Mouse (Mus musculus): ENCODE results near the gene Sycn. TPM values are rescaled to one million over a fixed set of nuclear protein-coding genes. Genes with fewer than 3 reads are reported as not detected.
"Not testable (repeated sequence)": the region's sequence is repeated elsewhere in the genome, so short reads cannot be mapped to it uniquely, and the experiment has no call there.

Gene Sycn
- polyA plus RNA-seq, 1 experiment, result not detected

DNA sequence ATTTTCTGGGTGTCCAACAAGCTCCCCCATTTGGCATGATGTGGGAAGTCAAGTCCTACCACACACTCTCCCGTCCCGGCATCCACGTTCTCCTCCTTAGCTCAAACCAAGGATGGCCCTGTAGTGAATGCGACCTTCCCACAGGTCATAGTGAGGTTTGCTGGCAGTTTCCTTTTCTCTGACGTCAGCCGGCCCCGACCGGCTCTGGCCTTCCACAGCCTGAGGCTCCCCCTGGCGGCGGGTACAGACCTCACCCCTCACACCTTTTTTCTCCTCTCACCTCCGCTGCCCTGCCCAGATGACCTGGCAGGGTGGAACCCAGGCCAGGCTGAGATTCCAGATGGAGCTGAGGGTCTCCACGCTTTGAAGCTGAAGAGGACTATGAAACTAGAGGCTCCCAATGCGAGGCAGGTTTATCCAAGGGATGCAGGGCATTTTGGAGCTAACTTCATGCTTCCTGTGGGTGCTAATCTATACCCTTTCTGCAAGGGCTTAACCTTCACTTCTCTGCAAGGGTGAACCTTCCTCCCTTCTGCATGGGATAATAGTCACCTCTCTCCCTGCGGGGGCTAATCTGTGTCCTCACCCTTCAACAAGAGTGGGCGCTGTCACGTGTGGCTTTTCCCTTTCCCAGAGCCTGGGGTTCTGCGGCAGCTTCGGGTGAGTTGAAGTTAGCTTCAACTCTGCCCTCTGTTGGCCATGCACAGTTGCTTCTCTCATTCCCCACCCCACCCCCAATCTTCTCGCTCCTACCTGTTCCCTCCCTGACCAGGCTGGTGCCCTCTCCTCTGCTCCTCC is 12.6 kb upstream of the Sycn start:
- H3K4me3 ChIP-seq (replicated peaks; ENCODE audit: control insufficient read depth, low read depth, low read length), result no peak overlapping the region
- H3K27ac ChIP-seq (ENCODE audit: control insufficient read depth, insufficient read depth, low read depth, low read length, poor library complexity), result no peak overlapping the region
- TF ChIP-seq POLR2A (IDR thresholded peaks at IDR 0.05; ENCODE audit: borderline replicate concordance, control insufficient read depth, low read depth, low read length) (no peak), CTCF (IDR thresholded peaks at IDR 0.05; ENCODE audit: control insufficient read depth, insufficient read depth, low read length) (peak; percentile 86)
- WGBS, result 1% methylated on average over 19 of the region's 19 CpGs
- H3K4me1 ChIP-seq (ENCODE audit: control insufficient read depth, insufficient read depth, low read length), result no peaks in the 10 kb centered on the region; the same call in 1 of the 2 replicates

DNA sequence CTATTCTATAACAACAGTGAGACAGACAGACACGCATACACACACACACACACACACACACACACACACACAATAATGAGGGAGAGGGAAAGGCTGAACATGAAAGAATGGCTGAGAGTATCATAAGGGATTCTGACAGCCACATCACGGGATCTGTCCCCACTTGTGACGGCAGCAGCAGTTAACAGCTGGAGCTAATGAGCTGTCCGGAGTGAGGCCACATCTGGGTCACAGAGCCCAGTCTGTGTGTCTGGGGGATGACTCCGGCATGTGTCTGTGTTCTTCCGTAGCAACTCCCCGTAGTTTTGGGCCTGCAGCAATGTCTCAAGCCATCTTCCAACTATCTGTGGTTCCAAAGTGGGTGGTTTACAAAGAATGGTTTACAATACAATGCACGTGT is 8.7 kb upstream of the Sycn start:
- TF ChIP-seq CTCF (IDR thresholded peaks at IDR 0.05; ENCODE audit: control insufficient read depth, insufficient read depth, low read length) (no peak), POLR2A (IDR thresholded peaks at IDR 0.05; ENCODE audit: borderline replicate concordance, control insufficient read depth, low read depth, low read length) (no peak)
- WGBS, result 81% methylated on average over 8 of the region's 8 CpGs
- Histone ChIP-seq H3K4me1 (ENCODE audit: control insufficient read depth, insufficient read depth, low read length) (no peaks in the 10 kb centered on the region; the same call in 1 of the 2 replicates), H3K4me3 (replicated peaks; ENCODE audit: control insufficient read depth, low read depth, low read length) (no peak overlapping the region), H3K27ac (ENCODE audit: control insufficient read depth, insufficient read depth, low read depth, low read length, poor library complexity) (no peak overlapping the region)

DNA sequence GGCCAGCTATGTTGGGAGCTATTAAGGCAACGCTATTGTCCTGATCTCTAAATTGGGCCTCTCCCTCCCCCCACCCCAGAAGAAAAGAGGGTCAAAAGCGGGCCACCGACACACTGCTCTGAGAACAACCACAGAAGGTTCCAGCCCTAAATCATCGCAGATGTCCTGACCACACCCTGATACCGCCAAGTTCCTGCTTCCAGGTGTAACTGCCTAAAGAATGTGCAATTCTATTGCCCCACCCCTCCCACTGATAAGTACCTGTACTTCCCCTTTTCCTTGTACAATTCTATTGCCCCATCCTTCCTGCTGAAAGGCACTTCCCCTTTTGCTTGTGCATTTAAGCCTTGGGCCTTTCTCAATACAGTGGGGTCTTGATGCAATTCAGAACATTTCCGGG is 1.8 kb upstream of the Sycn start:
- WGBS, result 72% methylated on average over 6 of the region's 6 CpGs
- not testable (repeated sequence) for H3K4me3 ChIP-seq (replicated peaks; ENCODE audit: control insufficient read depth, low read depth, low read length); H3K27ac ChIP-seq (ENCODE audit: control insufficient read depth, insufficient read depth, low read depth, low read length, poor library complexity); H3K4me1 ChIP-seq (ENCODE audit: control insufficient read depth, insufficient read depth, low read length)

DNA sequence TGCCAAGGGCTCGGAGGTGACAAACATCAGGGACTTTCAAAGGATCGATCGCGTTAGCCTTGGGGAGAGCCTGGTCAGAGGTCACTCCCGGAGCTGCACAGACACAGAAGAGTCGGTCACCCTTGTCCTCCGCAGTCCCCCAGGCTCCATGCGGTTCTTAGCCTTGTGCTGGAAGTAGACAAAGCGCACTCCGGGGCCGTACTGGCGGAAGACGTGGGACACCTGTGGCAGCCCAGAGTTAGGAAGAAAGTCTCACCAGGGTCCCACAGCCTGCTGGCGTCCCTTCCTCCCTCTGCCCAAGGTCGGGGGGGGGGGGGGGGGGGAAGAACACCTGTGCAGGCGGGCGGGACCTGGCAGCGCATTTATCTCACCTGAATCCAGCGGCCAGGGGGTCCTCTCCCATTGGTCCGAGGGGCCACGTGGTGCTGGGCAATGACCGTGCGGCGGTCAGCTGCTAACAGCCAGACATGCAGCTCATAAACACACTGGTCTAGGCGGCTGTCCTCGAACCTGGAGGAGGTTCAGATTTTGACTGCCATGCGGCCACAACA is 3.4 kb downstream of the Sycn start:
- 33% methylated on average over 26 of the region's 27 CpGs for WGBS
- H3K4me3 ChIP-seq (replicated peaks; ENCODE audit: control insufficient read depth, low read depth, low read length), result no peak overlapping the region
- peaks cover 2% of the 10 kb centered on the region for H3K4me1 ChIP-seq (ENCODE audit: control insufficient read depth, insufficient read depth, low read length)
- TF ChIP-seq CTCF (IDR thresholded peaks at IDR 0.05; ENCODE audit: control insufficient read depth, insufficient read depth, low read length) (no peak), POLR2A (IDR thresholded peaks at IDR 0.05; ENCODE audit: borderline replicate concordance, control insufficient read depth, low read depth, low read length) (no peak)
- H3K27ac ChIP-seq (ENCODE audit: control insufficient read depth, insufficient read depth, low read depth, low read length, poor library complexity), result no peak overlapping the region

DNA sequence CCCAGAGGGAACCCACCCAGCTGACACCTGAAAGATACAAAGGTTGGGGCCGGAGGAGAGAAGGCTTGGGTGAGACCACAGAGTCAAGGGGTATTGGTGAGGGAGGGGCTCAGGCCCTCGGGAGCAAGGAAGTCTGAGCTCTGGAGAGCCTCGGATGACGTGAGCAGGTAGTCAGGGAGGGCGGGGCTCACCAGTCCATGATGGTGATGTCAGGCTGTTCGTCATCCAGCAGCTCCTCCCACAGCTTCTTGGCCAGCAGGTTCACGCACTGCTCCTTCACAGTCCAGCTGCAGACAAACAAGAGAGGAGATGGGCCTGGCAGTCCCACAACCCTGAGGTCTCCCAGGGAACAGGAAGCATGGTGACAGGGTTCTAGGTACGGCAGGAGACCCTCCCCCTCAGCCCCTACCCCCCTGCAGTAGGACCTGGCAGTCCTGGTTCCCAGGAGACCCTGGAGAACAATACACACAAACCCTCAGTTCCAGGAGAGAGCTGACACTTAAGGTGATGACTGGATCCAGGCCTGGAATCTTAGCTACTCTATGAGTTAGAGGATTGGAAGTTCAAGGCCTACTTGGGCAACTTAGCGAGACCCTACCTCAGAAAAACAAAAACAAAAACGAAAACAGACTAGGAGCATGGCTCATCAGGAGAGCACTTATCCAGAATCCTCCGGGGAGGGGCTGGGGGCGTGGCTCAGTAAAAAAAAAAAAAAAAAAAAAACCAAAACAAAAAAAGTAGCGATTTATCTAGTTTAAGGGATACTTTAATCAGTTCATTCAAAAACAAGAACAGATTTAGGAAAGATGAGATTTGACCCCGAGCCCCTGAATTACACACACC is 4.6 kb downstream of the Sycn start:
- Histone ChIP-seq H3K4me3 (replicated peaks; ENCODE audit: control insufficient read depth, low read depth, low read length) (no peak overlapping the region), H3K27ac (ENCODE audit: control insufficient read depth, insufficient read depth, low read depth, low read length, poor library complexity) (no peak overlapping the region), H3K4me1 (ENCODE audit: control insufficient read depth, insufficient read depth, low read length) (peaks cover 2% of the 10 kb centered on the region)
- no peak for TF ChIP-seq POLR2A (IDR thresholded peaks at IDR 0.05; ENCODE audit: borderline replicate concordance, control insufficient read depth, low read depth, low read length)
- no peak for TF ChIP-seq CTCF (IDR thresholded peaks at IDR 0.05; ENCODE audit: control insufficient read depth, insufficient read depth, low read length)
- WGBS, result 42% methylated on average over 14 of the region's 14 CpGs

DNA sequence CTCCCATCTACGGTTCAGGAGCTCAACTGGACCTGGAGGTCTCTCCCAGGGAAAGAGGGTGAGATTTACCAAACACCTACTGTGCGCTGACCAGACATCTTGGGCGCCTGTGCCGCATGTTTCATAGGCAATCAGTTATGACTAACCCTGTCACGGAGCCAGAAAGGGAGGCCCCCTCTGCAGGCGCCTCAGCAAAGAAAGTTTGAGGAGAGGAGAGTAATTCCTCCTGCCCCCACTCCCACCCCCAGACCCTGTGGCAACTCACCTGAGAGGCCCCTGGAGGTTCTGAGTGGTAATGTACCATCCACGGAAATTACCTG is 5.2 kb downstream of the Sycn start:
- Histone ChIP-seq H3K27ac (ENCODE audit: control insufficient read depth, insufficient read depth, low read depth, low read length, poor library complexity) (no peak overlapping the region), H3K4me1 (ENCODE audit: control insufficient read depth, insufficient read depth, low read length) (peaks cover 2% of the 10 kb centered on the region), H3K4me3 (replicated peaks; ENCODE audit: control insufficient read depth, low read depth, low read length) (no peak overlapping the region)
- WGBS, result 46% methylated on average over 7 of the region's 7 CpGs
- TF ChIP-seq CTCF (IDR thresholded peaks at IDR 0.05; ENCODE audit: control insufficient read depth, insufficient read depth, low read length) (no peak), POLR2A (IDR thresholded peaks at IDR 0.05; ENCODE audit: borderline replicate concordance, control insufficient read depth, low read depth, low read length) (no peak)

DNA sequence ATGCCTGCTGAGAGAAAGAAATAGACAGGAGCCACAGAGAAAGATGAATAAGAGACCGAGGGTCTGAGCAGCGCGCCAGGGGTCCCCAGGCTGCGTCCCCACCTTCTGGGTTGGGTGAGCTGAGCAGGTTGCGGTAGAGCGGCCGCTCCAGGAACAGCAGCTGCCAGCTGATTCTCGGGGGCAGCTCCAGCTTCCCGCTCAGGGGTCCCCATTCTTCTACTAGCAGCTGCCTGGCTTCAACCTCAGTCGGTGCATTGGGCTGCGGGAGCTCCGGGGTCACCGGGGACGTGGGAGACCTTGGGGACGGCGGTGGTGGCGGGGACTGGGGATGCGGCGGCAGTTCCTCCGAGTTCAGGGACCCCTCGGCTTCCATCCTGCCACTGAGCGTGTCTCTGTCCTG is 6.0 kb downstream of the Sycn start:
- WGBS, result 2% methylated on average over 22 of the region's 22 CpGs
- no peak overlapping the region for H3K4me3 ChIP-seq (replicated peaks; ENCODE audit: control insufficient read depth, low read depth, low read length)
- TF ChIP-seq CTCF (IDR thresholded peaks at IDR 0.05; ENCODE audit: control insufficient read depth, insufficient read depth, low read length), result no peak
- TF ChIP-seq POLR2A (IDR thresholded peaks at IDR 0.05; ENCODE audit: borderline replicate concordance, control insufficient read depth, low read depth, low read length), result no peak
- H3K27ac ChIP-seq (ENCODE audit: control insufficient read depth, insufficient read depth, low read depth, low read length, poor library complexity), result no peak overlapping the region; the same call in 1 of the 2 replicates
- H3K4me1 ChIP-seq (ENCODE audit: control insufficient read depth, insufficient read depth, low read length), result peaks cover 2% of the 10 kb centered on the region

DNA sequence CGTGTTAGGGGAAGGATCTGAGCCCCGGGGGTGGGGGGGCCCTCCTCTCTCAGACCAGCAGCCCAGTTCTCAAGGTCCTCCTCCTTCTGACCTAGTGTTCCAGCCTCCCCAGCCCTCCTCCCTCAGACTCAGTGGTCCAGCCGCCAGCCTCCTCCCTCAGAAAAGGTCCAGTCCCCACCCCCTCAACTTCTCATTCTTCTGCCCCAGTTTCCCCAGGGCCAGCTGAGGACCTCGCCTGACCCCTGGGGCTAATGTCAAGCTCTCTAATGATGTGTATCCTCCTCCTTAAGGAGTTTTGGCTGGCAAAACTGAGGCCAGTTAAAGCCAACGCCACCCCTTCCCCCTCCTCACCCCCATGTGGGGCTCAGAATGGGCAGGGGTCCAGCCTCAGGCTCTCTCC is 6.5 kb downstream of the Sycn start, which contains the start of gene Nccrp1:
TSS of gene Nccrp1 (minus strand) at position 101 of the 400 bp plus-strand sequence.
- H3K27ac ChIP-seq (ENCODE audit: control insufficient read depth, insufficient read depth, low read depth, low read length, poor library complexity), result no peak within 1 kb of the TSS; the same call in none of the 2 replicates
- H3K4me3 ChIP-seq (replicated peaks; ENCODE audit: control insufficient read depth, low read depth, low read length), result no peak within 1 kb of the TSS
- whole genome bisulfite sequencing, result 2% methylated on average over 5 of the region's 5 CpGs
- TF ChIP-seq POLR2A (IDR thresholded peaks at IDR 0.05; ENCODE audit: borderline replicate concordance, control insufficient read depth, low read depth, low read length) (no peak), CTCF (IDR thresholded peaks at IDR 0.05; ENCODE audit: control insufficient read depth, insufficient read depth, low read length) (no peak)
- H3K4me1 ChIP-seq (ENCODE audit: control insufficient read depth, insufficient read depth, low read length), result peaks cover 2% of the 10 kb centered on the region

All from bone marrow, adult 2 months (tissue).